Mouse (Mus musculus): ENCODE measurements around the gene Caprin2. TPM values are rescaled to one million over a fixed set of nuclear protein-coding genes. Genes with fewer than 3 reads are reported as not detected.
"Not testable (repeated sequence)": the region's sequence is repeated elsewhere in the genome, so short reads cannot be mapped to it uniquely, and the experiment has no call there.

Caprin2 gene
- total RNA-seq (2021), result 1 to 10 TPM; 4.5 to 5.7 TPM

GRCm38 (mm10) chr6:148895773-148896506 is at the start of gene Caprin2:
Gene Caprin2, minus strand, starts transcription at chr6:148896237.
- intact Hi-C loops (cut with DNase I), result loop anchor here (5.0 kb wide), 1 partner anchor 64 kb away; the partner anchor contains the start of gene Ipo8
- peak; percentile 81 for DNase-seq (ENCODE audit: low spot score)

GRCm38 (mm10) chr6:148944767-148945508 is 48.9 kb upstream of the Caprin2 start:
- intact Hi-C loops (cut with DNase I), result loop anchor here (5.0 kb wide), 1 partner anchor 157 kb away; the partner anchor contains the start of gene Dennd5b
- DNase-seq (ENCODE audit: low spot score), result peak; percentile 44

DNA sequence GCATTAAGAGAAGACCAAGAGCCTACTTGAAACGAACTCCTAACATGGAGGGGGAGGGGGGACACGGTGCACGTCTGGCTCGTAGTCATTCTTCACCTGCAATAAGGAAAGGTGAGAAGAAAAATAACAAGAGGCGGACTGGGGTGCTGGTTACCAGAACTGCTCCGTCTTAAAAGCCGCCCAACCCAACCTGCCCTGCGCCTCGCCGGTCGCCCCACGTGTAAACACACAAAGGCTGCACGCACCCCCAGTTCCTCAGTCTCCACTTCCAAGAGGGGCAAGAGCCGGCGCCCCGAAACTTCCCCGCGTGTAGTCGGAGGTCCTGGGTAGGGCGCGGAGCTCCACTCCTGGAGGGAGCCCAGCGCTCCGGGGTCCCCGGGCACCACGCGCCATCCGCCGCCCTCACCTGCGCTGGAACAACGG is 48.3 kb upstream of the Caprin2 start:
- DNase-seq (ENCODE audit: low spot score), result no peak
- intact Hi-C loops (cut with DNase I), result no loop called here

GRCm38 (mm10) chr6:148943695-148944094 is 47.7 kb upstream of the Caprin2 start:
- intact Hi-C loops (cut with DNase I), result no loop called here
- no peak for DNase-seq (ENCODE audit: low spot score)

DNA sequence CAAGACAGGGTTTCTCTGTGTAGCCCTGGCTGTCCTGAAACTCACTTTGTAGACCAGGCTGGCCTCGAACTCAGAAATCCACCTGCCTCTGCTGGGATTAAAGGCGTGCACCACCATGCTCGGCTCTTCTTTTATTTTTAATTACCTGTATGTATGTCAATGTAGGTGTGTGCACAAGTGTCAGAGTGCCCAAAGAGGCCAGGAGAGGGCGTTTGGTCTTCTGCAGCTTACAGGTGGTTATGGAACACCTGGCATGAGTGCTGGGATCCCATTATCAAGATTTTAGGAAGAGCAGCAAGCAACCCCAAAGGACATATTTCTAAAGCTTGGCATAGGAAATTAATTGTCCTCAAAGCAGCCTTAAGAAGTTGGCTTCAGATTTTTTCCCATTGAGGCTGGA is 46.4 kb upstream of the Caprin2 start:
- intact Hi-C loops (cut with DNase I), result no loop called here
- DNase-seq (ENCODE audit: low spot score), result no peak

GRCm38 (mm10) chr6:148941880-148942279 is 45.8 kb upstream of the Caprin2 start:
- intact Hi-C loops (cut with DNase I), result no loop called here
- no peak for DNase-seq (ENCODE audit: low spot score)

- DNase-seq (ENCODE audit: low spot score); intact Hi-C loops (cut with DNase I): not testable (repeated sequence)
Measured at GRCm38 (mm10) chr6:148940383-148940782, 44.3 kb upstream of the Caprin2 start.

DNA sequence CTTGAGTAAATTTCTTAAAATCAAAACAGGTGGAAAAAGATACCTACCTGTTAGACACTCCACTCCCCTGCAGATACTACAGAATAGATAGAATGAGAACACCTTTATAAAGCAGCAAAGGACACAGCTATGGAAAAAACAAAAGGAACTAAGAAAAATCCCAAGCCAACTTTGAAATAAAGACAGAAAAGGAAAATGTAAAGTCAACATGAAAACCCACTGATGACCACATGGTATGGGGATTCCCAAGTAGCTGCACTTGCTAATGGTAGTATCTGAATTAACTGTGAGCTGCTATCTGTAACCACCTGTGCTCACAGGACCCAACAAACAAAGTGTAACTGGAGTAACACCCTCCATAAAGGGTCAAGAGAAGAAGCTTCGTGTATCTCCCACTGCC is 41.7 kb upstream of the Caprin2 start:
- intact Hi-C loops (cut with DNase I), result no loop called here
- DNase-seq (ENCODE audit: low spot score), result no peak

DNA sequence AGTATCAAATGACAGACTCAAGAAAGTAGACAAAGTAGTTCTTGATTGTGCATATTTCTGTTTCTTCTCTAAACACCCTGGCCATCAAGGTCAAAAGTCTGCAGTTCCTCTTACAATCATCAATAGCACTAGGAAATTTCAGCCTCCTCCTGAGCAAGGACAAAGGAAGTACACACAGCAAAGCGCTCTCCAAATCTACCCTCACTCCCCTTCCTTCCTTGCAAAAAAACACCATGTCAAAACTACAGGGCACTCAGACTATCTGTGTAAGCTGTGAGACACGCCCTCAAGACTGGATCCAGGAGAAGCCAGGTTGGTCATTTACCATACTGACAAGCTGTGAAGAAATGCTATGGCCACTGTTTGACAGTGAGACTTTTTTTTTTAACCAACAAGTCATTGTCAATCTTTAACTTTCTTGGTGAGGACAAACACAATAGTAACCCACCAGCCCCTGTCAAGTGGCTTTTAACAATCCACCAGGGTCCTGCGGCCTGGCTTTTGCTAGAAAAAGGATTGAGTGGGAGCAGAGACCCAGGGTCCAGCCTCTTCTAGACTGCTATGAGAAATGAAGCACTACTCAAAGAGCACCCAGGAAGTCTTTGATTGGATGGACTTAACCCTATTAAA is 39.0 kb upstream of the Caprin2 start:
- DNase-seq (ENCODE audit: low spot score), result no peak
- intact Hi-C loops (cut with DNase I), result no loop called here

DNA sequence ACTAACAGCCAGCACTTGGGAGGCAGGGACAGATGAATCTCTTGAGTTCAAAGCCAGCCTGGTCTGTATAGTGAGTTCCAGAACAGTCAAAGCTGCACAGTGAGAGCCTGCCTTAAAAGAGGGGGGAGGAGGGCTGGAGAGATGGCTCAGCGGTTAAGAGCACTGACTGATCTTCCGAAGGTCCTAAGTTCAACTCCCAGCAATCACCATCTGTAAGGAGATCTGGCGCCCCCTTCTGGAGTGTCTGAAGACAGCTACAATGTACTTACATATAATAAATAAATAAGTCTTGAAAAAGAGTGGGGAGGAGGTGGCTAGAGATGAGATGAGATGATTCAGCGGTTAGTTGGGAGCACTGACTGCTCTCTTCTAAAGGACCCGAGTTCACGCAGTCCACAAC is 35.2 kb upstream of the Caprin2 start:
- DNase-seq (ENCODE audit: low spot score), result no peak
- intact Hi-C loops (cut with DNase I), result no loop called here

- intact Hi-C loops (cut with DNase I), result no loop called here
- DNase-seq (ENCODE audit: low spot score), result no peak
Measured at GRCm38 (mm10) chr6:148918841-148919398, 22.9 kb upstream of the Caprin2 start.

- DNase-seq (ENCODE audit: low spot score), result no peak
- intact Hi-C loops (cut with DNase I), result no loop called here
Measured at GRCm38 (mm10) chr6:148917672-148918071, 21.6 kb upstream of the Caprin2 start.

- intact Hi-C loops (cut with DNase I), result no loop called here
Measured at GRCm38 (mm10) chr6:148916817-148917216, 20.8 kb upstream of the Caprin2 start.

GRCm38 (mm10) chr6:148913938-148914337 is 17.9 kb upstream of the Caprin2 start:
- no peak for DNase-seq (ENCODE audit: low spot score)
- intact Hi-C loops (cut with DNase I), result loop anchor here (5.0 kb wide), 2 partner anchors 117 to 697 kb away; no protein-coding TSS in a partner anchor

More at GRCm38 (mm10) chr6:148916817-148917216, 20.8 kb upstream of the Caprin2 start:
- DNase-seq (ENCODE audit: low spot score), result no peak

DNA sequence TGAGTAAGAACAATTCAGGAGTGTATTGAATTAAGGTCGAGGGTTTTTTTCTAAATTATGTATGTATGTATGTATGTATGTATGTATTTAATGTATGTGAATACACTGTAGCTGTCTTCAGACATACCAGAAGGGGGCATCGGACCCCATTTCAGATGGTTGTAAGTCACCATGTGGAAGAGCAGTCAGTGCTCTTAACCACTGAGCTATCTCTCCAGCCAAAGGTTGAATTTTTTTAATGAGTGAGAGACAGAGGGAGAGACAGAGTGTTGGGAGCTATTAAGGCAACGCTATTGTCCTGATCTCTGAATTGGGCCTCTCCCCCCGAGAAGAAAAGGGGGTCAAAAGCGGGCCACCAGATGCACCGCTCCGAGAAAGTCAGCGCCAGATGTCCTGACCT is 15.9 kb upstream of the Caprin2 start:
- intact Hi-C loops (cut with DNase I), result loop anchor here (2.0 to 5.0 kb wide), 3 partner anchors 31 to 695 kb away; no protein-coding TSS in a partner anchor
- not testable (repeated sequence) for DNase-seq (ENCODE audit: low spot score)

- intact Hi-C loops (cut with DNase I), result no loop called here
- no peak for DNase-seq (ENCODE audit: low spot score)
Measured at GRCm38 (mm10) chr6:148906958-148907357, 10.9 kb upstream of the Caprin2 start.

GRCm38 (mm10) chr6:148902728-148903127 is 6.7 kb upstream of the Caprin2 start:
- no peak for DNase-seq (ENCODE audit: low spot score)
- intact Hi-C loops (cut with DNase I), result no loop called here

DNA sequence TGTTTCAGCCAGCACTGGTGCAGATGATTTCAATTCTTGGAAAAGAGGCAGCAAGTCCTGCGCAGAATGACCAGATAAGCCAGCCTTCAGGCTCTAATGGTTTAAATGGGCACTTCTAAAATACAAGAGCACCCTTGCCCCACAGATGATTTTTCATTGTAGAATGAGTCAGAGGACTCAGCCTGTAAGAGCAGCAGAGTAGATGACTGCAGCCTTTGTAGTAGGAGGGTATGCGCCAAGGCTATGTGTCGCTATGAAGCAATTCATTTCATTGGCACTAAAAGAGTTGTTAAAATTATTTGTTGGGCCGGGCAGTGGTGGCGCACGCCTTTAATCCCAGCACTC is 442 bp upstream of the Caprin2 start:
- intact Hi-C loops (cut with DNase I), result loop anchor here (5.0 kb wide), 1 partner anchor 64 kb away; the partner anchor contains the start of gene Ipo8
- no peak for DNase-seq (ENCODE audit: low spot score)

- DNase-seq (ENCODE audit: low spot score), result no peak
- intact Hi-C loops (cut with DNase I), result loop anchor here (5.0 kb wide), 1 partner anchor 63 kb away; the partner anchor contains the start of gene Ipo8
Measured at GRCm38 (mm10) chr6:148894888-148895772, 907 bp downstream of the Caprin2 start.
